Mouse (Mus musculus): ENCODE measurements at regions not wholly inside any gene's neighbourhood (a gene's known extent, or its start where the extent isn't known, plus 50 kb on each side); places are given as distances from the start of the nearest gene placed in this dataset.
A peak's percentile ranks its signal among the peaks of the same experiment; 100 is the strongest.
"Not testable (repeated sequence)": the region's sequence is repeated elsewhere in the genome, so short reads cannot be mapped to it uniquely, and the experiment has no call there.

- no peak overlapping the region for H3K4me2 ChIP-seq (replicated peaks; ENCODE audit: low read depth)
- no peaks in the 10 kb centered on the region for H3K27me3 ChIP-seq (ENCODE audit: control insufficient read depth, insufficient read depth, low read length)
- H3K9me3 ChIP-seq (ENCODE audit: control insufficient read depth, low read length): no peaks in the 10 kb centered on the region
- WGBS: 61% methylated on average over 11 of the region's 11 CpGs
- H3K9ac ChIP-seq (ENCODE audit: low read length): no peak overlapping the region
- H3K4me1 ChIP-seq (replicated peaks; ENCODE audit: control insufficient read depth, insufficient read depth): no peaks in the 10 kb centered on the region
- H3K4me3 ChIP-seq (ENCODE audit: low read depth, low read length): no peak overlapping the region
- H3K27ac ChIP-seq (replicated peaks): no peak overlapping the region
- no peaks in the 10 kb centered on the region for H3K36me3 ChIP-seq (ENCODE audit: control insufficient read depth, insufficient read depth, low read length)
- no peak for TF ChIP-seq CTCF (IDR thresholded peaks at IDR 0.05; ENCODE audit: low read depth)
- TF ChIP-seq EP300 (optimal IDR thresholded peaks at IDR 0.05): no peak
- ATAC-seq (ENCODE audit: low FRiP score, low TSS enrichment): no peak
- DNase-seq (ENCODE audit: low spot score): no peak
These were observed 138.5 kb downstream of the Serpinb8 start for GRCm38 (mm10) chr1:107728113-107728839.

- Histone ChIP-seq H3K4me1 (replicated peaks; ENCODE audit: control insufficient read depth, insufficient read depth) (no peaks in the 10 kb centered on the region), H3K4me3 (ENCODE audit: low read depth, low read length) (no peak overlapping the region), H3K9me3 (ENCODE audit: control insufficient read depth, low read length) (no peaks in the 10 kb centered on the region), H3K36me3 (ENCODE audit: control insufficient read depth, insufficient read depth, low read length) (no peaks in the 10 kb centered on the region), H3K9ac (ENCODE audit: low read length) (no peak overlapping the region), H3K4me2 (replicated peaks; ENCODE audit: low read depth) (no peak overlapping the region), H3K27me3 (ENCODE audit: control insufficient read depth, insufficient read depth, low read length) (no peaks in the 10 kb centered on the region), H3K27ac (replicated peaks) (no peak overlapping the region)
- 89% methylated on average over 1 of the region's 1 CpGs for WGBS
- no peak for DNase-seq (ENCODE audit: low spot score)
- TF ChIP-seq EP300 (optimal IDR thresholded peaks at IDR 0.05) (no peak), CTCF (IDR thresholded peaks at IDR 0.05; ENCODE audit: low read depth) (no peak)
- ATAC-seq (ENCODE audit: low FRiP score, low TSS enrichment): peak; percentile 81; the same call in 1 of the 2 replicates
These were observed 175.5 kb downstream of the Serpinb8 start for GRCm38 (mm10) chr1:107765307-107765706.

- ATAC-seq (ENCODE audit: low FRiP score, low TSS enrichment): no peak
- H3K27me3 ChIP-seq (ENCODE audit: control insufficient read depth, insufficient read depth, low read length): no peaks in the 10 kb centered on the region
- H3K4me1 ChIP-seq (replicated peaks; ENCODE audit: control insufficient read depth, insufficient read depth): no peaks in the 10 kb centered on the region
- no peak overlapping the region for H3K4me3 ChIP-seq (ENCODE audit: low read depth, low read length)
- no peak for DNase-seq (ENCODE audit: low spot score)
- TF ChIP-seq EP300 (optimal IDR thresholded peaks at IDR 0.05) (no peak), CTCF (IDR thresholded peaks at IDR 0.05; ENCODE audit: low read depth) (no peak)
- H3K27ac ChIP-seq (replicated peaks): no peak overlapping the region
- H3K36me3 ChIP-seq (ENCODE audit: control insufficient read depth, insufficient read depth, low read length): no peaks in the 10 kb centered on the region
- no peak overlapping the region for H3K9ac ChIP-seq (ENCODE audit: low read length)
- no peak overlapping the region for H3K4me2 ChIP-seq (replicated peaks; ENCODE audit: low read depth)
- no peaks in the 10 kb centered on the region for H3K9me3 ChIP-seq (ENCODE audit: control insufficient read depth, low read length)
- WGBS: 51% methylated on average over 4 of the region's 4 CpGs
These were observed 177.6 kb downstream of the Serpinb8 start for GRCm38 (mm10) chr1:107767198-107767947.

- Histone ChIP-seq H3K27ac (replicated peaks) (no peak overlapping the region), H3K4me1 (replicated peaks; ENCODE audit: control insufficient read depth, insufficient read depth) (no peaks in the 10 kb centered on the region), H3K9ac (ENCODE audit: low read length) (no peak overlapping the region), H3K27me3 (ENCODE audit: control insufficient read depth, insufficient read depth, low read length) (no peaks in the 10 kb centered on the region), H3K4me2 (replicated peaks; ENCODE audit: low read depth) (no peak overlapping the region), H3K4me3 (ENCODE audit: low read depth, low read length) (no peak overlapping the region), H3K9me3 (ENCODE audit: control insufficient read depth, low read length) (no peaks in the 10 kb centered on the region), H3K36me3 (ENCODE audit: control insufficient read depth, insufficient read depth, low read length) (no peaks in the 10 kb centered on the region)
- no peak for DNase-seq (ENCODE audit: low spot score)
- TF ChIP-seq EP300 (optimal IDR thresholded peaks at IDR 0.05): no peak
- TF ChIP-seq CTCF (IDR thresholded peaks at IDR 0.05; ENCODE audit: low read depth): no peak
- WGBS: 65% methylated on average over 2 of the region's 2 CpGs
- ATAC-seq (ENCODE audit: low FRiP score, low TSS enrichment): peak; percentile 93
These were observed 183.2 kb downstream of the Serpinb8 start for GRCm38 (mm10) chr1:107772967-107773366.

- H3K36me3 ChIP-seq (ENCODE audit: control insufficient read depth, insufficient read depth, low read length): no peaks in the 10 kb centered on the region
- H3K9me3 ChIP-seq (ENCODE audit: control insufficient read depth, low read length): no peaks in the 10 kb centered on the region
- H3K4me1 ChIP-seq (replicated peaks; ENCODE audit: control insufficient read depth, insufficient read depth): no peaks in the 10 kb centered on the region
- no peak overlapping the region for H3K4me3 ChIP-seq (ENCODE audit: low read depth, low read length)
- no peak overlapping the region for H3K9ac ChIP-seq (ENCODE audit: low read length)
- 72% methylated on average over 5 of the region's 5 CpGs for WGBS
- no peak for DNase-seq (ENCODE audit: low spot score)
- ATAC-seq (ENCODE audit: low FRiP score, low TSS enrichment): no peak
- no peak for TF ChIP-seq CTCF (IDR thresholded peaks at IDR 0.05; ENCODE audit: low read depth)
- TF ChIP-seq EP300 (optimal IDR thresholded peaks at IDR 0.05): no peak
- no peak overlapping the region for H3K4me2 ChIP-seq (replicated peaks; ENCODE audit: low read depth)
- no peaks in the 10 kb centered on the region for H3K27me3 ChIP-seq (ENCODE audit: control insufficient read depth, insufficient read depth, low read length)
- no peak overlapping the region for H3K27ac ChIP-seq (replicated peaks)
These were observed 193.3 kb downstream of the Serpinb8 start for GRCm38 (mm10) chr1:107783079-107783478.

GRCm38 (mm10) chr1:107805823-107806222 is 216.0 kb downstream of the Serpinb8 start:
- Histone ChIP-seq H3K4me3 (ENCODE audit: low read depth, low read length) (no peak overlapping the region), H3K9ac (ENCODE audit: low read length) (no peak overlapping the region), H3K4me2 (replicated peaks; ENCODE audit: low read depth) (no peak overlapping the region), H3K27me3 (ENCODE audit: control insufficient read depth, insufficient read depth, low read length) (no peaks in the 10 kb centered on the region), H3K4me1 (replicated peaks; ENCODE audit: control insufficient read depth, insufficient read depth) (no peaks in the 10 kb centered on the region), H3K27ac (replicated peaks) (no peak overlapping the region), H3K9me3 (ENCODE audit: control insufficient read depth, low read length) (no peaks in the 10 kb centered on the region), H3K36me3 (ENCODE audit: control insufficient read depth, insufficient read depth, low read length) (no peaks in the 10 kb centered on the region)
- DNase-seq (ENCODE audit: low spot score) (no peak), ATAC-seq (ENCODE audit: low FRiP score, low TSS enrichment) (no peak)
- TF ChIP-seq EP300 (optimal IDR thresholded peaks at IDR 0.05) (no peak), CTCF (IDR thresholded peaks at IDR 0.05; ENCODE audit: low read depth) (no peak)
- 65% methylated on average over 5 of the region's 5 CpGs for WGBS

- H3K4me1 ChIP-seq (replicated peaks; ENCODE audit: control insufficient read depth, insufficient read depth); H3K4me2 ChIP-seq (replicated peaks; ENCODE audit: low read depth); DNase-seq (ENCODE audit: low spot score); H3K9ac ChIP-seq (ENCODE audit: low read length); H3K36me3 ChIP-seq (ENCODE audit: control insufficient read depth, insufficient read depth, low read length); H3K4me3 ChIP-seq (ENCODE audit: low read depth, low read length); H3K27ac ChIP-seq (replicated peaks); ATAC-seq (ENCODE audit: low FRiP score, low TSS enrichment); H3K9me3 ChIP-seq (ENCODE audit: control insufficient read depth, low read length); H3K27me3 ChIP-seq (ENCODE audit: control insufficient read depth, insufficient read depth, low read length): not testable (repeated sequence)
- 94% methylated on average over 2 of the region's 2 CpGs for WGBS
These were observed 217.6 kb downstream of the Serpinb8 start for GRCm38 (mm10) chr1:107807367-107807766.
